Mouse (Mus musculus) CH12.LX (cell line): ENCODE measurements around the gene Cbfa2t2. TPM values are rescaled to one million over a fixed set of nuclear protein-coding genes. Genes with fewer than 3 reads are reported as not detected.

ENCODE experiments used
- DNase-seq: peaks from one replicate; pipeline ENCODE4 v3.0.0-alpha.2; 2013; ENCODE audit errors: extremely low read depth
- H3K27ac ChIP-seq: 2 replicates; pipeline ENCODE4 v1.5.1; 2012; ENCODE audit warnings: low read depth, mild to moderate bottlenecking, control low read depth, moderate library complexity; ENCODE audit not compliant: insufficient read depth
- H3K27me3 ChIP-seq: replicated peaks from 2 replicates; pipeline ENCODE3; 2012; ENCODE audit warnings: inconsistent platforms
- H3K36me3 ChIP-seq, 2 experiments: replicated peaks in 1 of 2; 2 replicates each; pipeline versions ENCODE3 to v1.6.1; 2012; ENCODE audit warnings: inconsistent platforms in 1 of 2, low read length in 1 of 2, mild to moderate bottlenecking in 1 of 2, mixed read lengths in 1 of 2, moderate library complexity in 1 of 2; ENCODE audit not compliant: control insufficient read depth in 1 of 2, insufficient read depth in 1 of 2
- H3K4me1 ChIP-seq, 2 experiments: 2 replicates each; pipeline ENCODE4 v1.6.1; 2012; ENCODE audit warnings: inconsistent platforms in 1 of 2, moderate library complexity in 1 of 2; ENCODE audit not compliant: insufficient read depth in 2 of 2, control insufficient read depth in 1 of 2
- H3K4me2 ChIP-seq: 2 replicates; pipeline ENCODE4 v1.6.1; 2012; ENCODE audit warnings: low read depth, mild to moderate bottlenecking, control low read depth; ENCODE audit not compliant: poor library complexity, insufficient read depth, severe bottlenecking
- H3K4me3 ChIP-seq, 3 experiments: fragments of 150-350 bp in 1 of 3; sonication (generic) in 1 of 3; replicated peaks in 1 of 3; 2 replicates each; pipeline versions ENCODE3 to v1.5.1; 2011 to 2012; ENCODE audit warnings: low read depth in 2 of 3, low read length in 2 of 3, mild to moderate bottlenecking in 2 of 3, moderate library complexity in 2 of 3, control low read depth in 1 of 3, improper control_type of control experiment in 1 of 3, inconsistent platforms in 1 of 3, mixed read lengths in 1 of 3; ENCODE audit not compliant: poor library complexity in 1 of 3
- H3K79me2 ChIP-seq: replicated peaks from 2 replicates; pipeline ENCODE4 v1.6.1; 2012; ENCODE audit warnings: mild to moderate bottlenecking, moderate library complexity; ENCODE audit not compliant: control insufficient read depth, poor library complexity, insufficient read depth, severe bottlenecking; ENCODE audit errors: extremely low read depth
- H3K9ac ChIP-seq: 2 replicates; pipeline ENCODE4 v1.6.1; 2012; ENCODE audit warnings: low read depth, mild to moderate bottlenecking, control low read depth, moderate library complexity; ENCODE audit not compliant: insufficient read depth
- H3K9me3 ChIP-seq: replicated peaks from 2 replicates; pipeline ENCODE3; 2012; ENCODE audit warnings: low read length, inconsistent platforms, mixed read lengths
- BHLHE40 ChIP-seq: IDR thresholded peaks from 2 replicates; pipeline ENCODE4 v1.6.1; 2011; ENCODE audit warnings: mild to moderate bottlenecking, low read depth, low read length, improper control_type of control experiment
- CHD2 ChIP-seq: IDR thresholded peaks from 2 replicates; pipeline ENCODE4 v1.6.1; 2011; ENCODE audit warnings: low read length, improper control_type of control experiment
- E2F4 ChIP-seq: IDR thresholded peaks from 2 replicates; pipeline ENCODE4 v1.6.1; 2011; ENCODE audit warnings: low read depth, low read length, improper control_type of control experiment; ENCODE audit not compliant: insufficient replicate concordance
- ELF1 ChIP-seq: IDR thresholded peaks from 2 replicates; pipeline ENCODE4 v1.6.1; 2014; ENCODE audit warnings: low read depth, mild to moderate bottlenecking, inconsistent platforms, low read length, improper control_type of control experiment
- EP300 ChIP-seq: IDR thresholded peaks from 2 replicates; pipeline ENCODE4 v1.6.1; 2011; ENCODE audit warnings: low read length, improper control_type of control experiment
- HCFC1 ChIP-seq: IDR thresholded peaks from 2 replicates; pipeline ENCODE4 v1.6.1; 2012; ENCODE audit warnings: low read depth, mild to moderate bottlenecking, inconsistent platforms, low read length, improper control_type of control experiment
- IRF4 ChIP-seq: IDR thresholded peaks from 2 replicates; pipeline ENCODE4 v1.6.1; 2014; ENCODE audit warnings: low read depth, mild to moderate bottlenecking, inconsistent platforms, low read length, improper control_type of control experiment
- JUN ChIP-seq: IDR thresholded peaks from 2 replicates; pipeline ENCODE4 v1.6.1; 2011; ENCODE audit warnings: low read depth, mild to moderate bottlenecking, low read length, improper control_type of control experiment, moderate library complexity; ENCODE audit not compliant: insufficient read depth
- JUND ChIP-seq: conservative IDR thresholded peaks from 2 replicates; pipeline ENCODE4 v1.6.1; 2011; ENCODE audit warnings: low read depth, low read length, improper control_type of control experiment
- KAT2A ChIP-seq: IDR thresholded peaks from 2 replicates; pipeline ENCODE4 v1.6.1; 2012; ENCODE audit warnings: low read length, improper control_type of control experiment, inconsistent platforms; ENCODE audit not compliant: insufficient replicate concordance
- MAX ChIP-seq: IDR thresholded peaks from 2 replicates; pipeline ENCODE4 v1.6.1; 2011; ENCODE audit warnings: low read length, improper control_type of control experiment
- MAZ ChIP-seq: IDR thresholded peaks from 2 replicates; pipeline ENCODE4 v1.6.1; 2012; ENCODE audit warnings: low read depth, mild to moderate bottlenecking, inconsistent platforms, low read length, improper control_type of control experiment, moderate library complexity
- MXI1 ChIP-seq: IDR thresholded peaks from 2 replicates; pipeline ENCODE4 v1.6.1; 2011; ENCODE audit warnings: mild to moderate bottlenecking, low read depth, low read length, improper control_type of control experiment
- NELFE ChIP-seq: IDR thresholded peaks from 2 replicates; pipeline ENCODE4 v1.6.1; 2011; ENCODE audit warnings: low read depth, low read length, improper control_type of control experiment
- NRF1 ChIP-seq: IDR thresholded peaks from 2 replicates; pipeline ENCODE4 v1.6.1; 2014; ENCODE audit warnings: low read depth, mild to moderate bottlenecking, inconsistent platforms, low read length, improper control_type of control experiment, moderate library complexity
- POLR2A ChIP-seq: IDR thresholded peaks from 2 replicates; pipeline ENCODE4 v1.6.1; 2011; ENCODE audit warnings: low read depth, mild to moderate bottlenecking, improper control_type of control experiment, low read length
- POLR2AphosphoS2 ChIP-seq: IDR thresholded peaks from 2 replicates; pipeline ENCODE4 v1.6.1; 2011; ENCODE audit warnings: low read depth, low read length, improper control_type of control experiment
- RAD21 ChIP-seq: IDR thresholded peaks from 2 replicates; pipeline ENCODE4 v1.6.1; 2011; ENCODE audit warnings: low read depth, mild to moderate bottlenecking, low read length, improper control_type of control experiment, moderate library complexity
- RCOR1 ChIP-seq: conservative IDR thresholded peaks from 2 replicates; pipeline ENCODE4 v1.6.1; 2012; ENCODE audit warnings: low read depth, mild to moderate bottlenecking, inconsistent platforms, low read length, improper control_type of control experiment
- SIN3A ChIP-seq: IDR thresholded peaks from 2 replicates; pipeline ENCODE4 v1.6.1; 2012; ENCODE audit warnings: low read length, improper control_type of control experiment, inconsistent platforms
- SMC3 ChIP-seq: IDR thresholded peaks from 2 replicates; pipeline ENCODE4 v1.6.1; 2011; ENCODE audit warnings: low read depth, low read length, improper control_type of control experiment
- USF1 ChIP-seq: IDR thresholded peaks from 2 replicates; pipeline ENCODE4 v1.6.1; 2014; ENCODE audit warnings: low read depth, mild to moderate bottlenecking, inconsistent platforms, low read length, improper control_type of control experiment
- ZC3H11A ChIP-seq: IDR thresholded peaks from 2 replicates; pipeline ENCODE4 v1.6.1; 2012; ENCODE audit warnings: low read depth, mild to moderate bottlenecking, inconsistent platforms, low read length, improper control_type of control experiment
- ZKSCAN1 ChIP-seq: IDR thresholded peaks from 2 replicates; pipeline ENCODE4 v1.6.1; 2012; ENCODE audit warnings: low read depth, inconsistent platforms, low read length, improper control_type of control experiment, borderline replicate concordance
- ZMIZ1 ChIP-seq: IDR thresholded peaks from 2 replicates; pipeline ENCODE4 v1.6.1; 2012; ENCODE audit warnings: low read depth, mild to moderate bottlenecking, inconsistent platforms, low read length, improper control_type of control experiment
- ZNF384 ChIP-seq: IDR thresholded peaks from 2 replicates; pipeline ENCODE4 v1.6.1; 2012; ENCODE audit warnings: low read depth, low read length, improper control_type of control experiment, inconsistent platforms
- dilution Hi-C: fragments of 300-500 bp; cut with MboI; formaldehyde crosslinking; loops from 2 replicates; pipeline ENCODE4 v1.14.3; 2020; ENCODE audit warnings: low sequenced_read_pairs; ENCODE audit not compliant: extremely low pct_unique_long_range_greater_than_20kb, extremely low pct_ligation_motif_present
- in situ Hi-C: fragments of 300-500 bp; cut with MboI; formaldehyde crosslinking; loops from 3 replicates; pipeline ENCODE4 v1.14.3; 2019; ENCODE audit warnings: low sequenced_read_pairs, low pct_ligation_motif_present, low pct_unique_long_range_greater_than_20kb, mixed read lengths
- polyA plus RNA-seq: library from polyadenylated mRNA; unstranded; fragments of >175 nt; gene quantifications from 2 replicates; pipeline ENCODE4 v1.2.1, GENCODE M21; 2012; ENCODE audit warnings: low read depth; ENCODE audit not compliant: insufficient read length
- total RNA-seq, 2 experiments: library from RNA; depleted of rRNA; stranded (reverse); fragments of 300-350 nt in 1 of 2; fragments of >200 nt in 1 of 2; gene quantifications; 2 replicates each; pipeline ENCODE4 v1.2.3; 2012 to 2014

Cbfa2t2 gene
- total and polyA plus RNA-seq, 3 experiments: 6.0 to 12.6 (median 7.0) TPM

DNA sequence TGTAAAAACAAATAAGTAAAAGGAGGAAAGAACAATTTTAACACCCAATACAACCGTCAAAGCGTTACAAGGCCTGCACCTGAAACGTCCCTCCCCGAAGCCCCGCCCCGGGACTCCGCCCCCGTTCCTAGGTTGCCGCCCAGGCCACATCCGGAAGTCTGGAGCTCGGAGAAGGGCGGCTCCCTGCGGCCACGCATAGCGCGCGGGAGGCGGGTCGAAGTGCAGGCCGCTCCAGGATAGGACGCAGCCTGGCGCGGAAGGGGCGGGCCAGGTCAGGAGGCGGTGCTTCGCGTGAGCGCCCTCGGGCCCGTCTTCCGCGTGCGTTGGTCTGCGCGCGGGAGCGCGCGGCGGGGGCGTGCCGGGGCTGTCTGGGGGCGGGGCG, 214 bp upstream of the Cbfa2t2 start:
- in situ Hi-C loops: no loop called here

DNA sequence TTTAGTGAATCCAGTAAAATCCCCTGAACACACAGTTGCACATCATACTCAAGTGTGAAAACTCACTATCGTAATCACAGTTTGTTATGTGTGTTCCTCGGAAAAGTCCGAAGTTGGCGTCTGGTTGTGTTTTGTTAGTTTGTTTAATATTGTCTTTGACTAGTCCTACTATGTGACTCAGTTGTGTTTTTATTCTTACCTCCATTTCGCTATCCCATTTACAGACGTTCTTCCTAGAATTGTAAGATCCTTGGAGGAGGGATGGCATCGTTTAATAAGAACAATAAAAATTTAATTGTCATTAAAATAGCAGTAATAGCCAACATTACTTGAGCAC, 878 bp downstream of the Cbfa2t2 start:
- Histone ChIP-seq H3K79me2 (peaks cover 23% of the 10 kb centered on the region), H3K4me2 (peak overlapping the region; percentile 48), H3K27me3 (no peaks in the 10 kb centered on the region), H3K9ac (peak overlapping the region; percentile 94), H3K27ac (no peak overlapping the region), H3K9me3 (no peaks in the 10 kb centered on the region), H3K4me3 (peak overlapping the region; percentile 74 to 94 (median 89)), H3K36me3 (peaks cover 0 to 3% of the 10 kb centered on the region in 2 experiments), H3K4me1 (peaks cover 5 to 35% of the 10 kb centered on the region in 2 experiments; a peak in 3 of 4 replicates)
- dilution Hi-C loops: no loop called here
- DNase-seq: no peak
- in situ Hi-C loops: no loop called here
- TF ChIP-seq ZKSCAN1: peak; percentile 58
- no peak for TF ChIP-seq ZNF384
- TF ChIP-seq ZC3H11A: no peak

More for the DNA sequence above, 214 bp upstream of the Cbfa2t2 start:
- H3K4me2 ChIP-seq: peak overlapping the region; percentile 48
- peaks cover 23% of the 10 kb centered on the region for H3K79me2 ChIP-seq
- H3K27me3 ChIP-seq: no peaks in the 10 kb centered on the region
- dilution Hi-C loops: no loop called here
- H3K4me3 ChIP-seq: peak overlapping the region in 2 of 3 experiments; percentile 43 to 59
- no peaks in the 10 kb centered on the region for H3K9me3 ChIP-seq
- peak; percentile 96 for DNase-seq
- H3K36me3 ChIP-seq: peaks cover 0 to 1% of the 10 kb centered on the region in 2 experiments
- H3K9ac ChIP-seq: no peak overlapping the region
- TF ChIP-seq NRF1: peak; percentile 59
- peak; percentile 96 for TF ChIP-seq ELF1
- no peak for TF ChIP-seq JUND
- no peak for TF ChIP-seq ZC3H11A
- TF ChIP-seq ZNF384: no peak
- peak; percentile 60 for TF ChIP-seq HCFC1
- TF ChIP-seq MAX: no peak
- no peak for TF ChIP-seq SMC3
- no peak for TF ChIP-seq KAT2A
- peak; percentile 54; the same call in 1 of the 2 replicates for TF ChIP-seq NELFE
- no peak for TF ChIP-seq CHD2
- TF ChIP-seq RAD21: no peak
- no peak for TF ChIP-seq SIN3A
- TF ChIP-seq POLR2A: peak; percentile 71
- no peak for TF ChIP-seq POLR2AphosphoS2
- TF ChIP-seq BHLHE40: no peak
- TF ChIP-seq RCOR1: no peak
- TF ChIP-seq E2F4: 0 out of 2 replicates have a peak, but pooled peaks have one; percentile 39
- no peak for TF ChIP-seq JUN
- no peak for TF ChIP-seq EP300
- no peak for TF ChIP-seq MXI1
- no peak for TF ChIP-seq ZKSCAN1
- no peak for TF ChIP-seq USF1
- no peak for TF ChIP-seq MAZ
- no peak for TF ChIP-seq IRF4
- no peak for TF ChIP-seq ZMIZ1
- TF ChIP-seq, all 38 proteins: peak for 6
- Histone ChIP-seq H3K4me1 (peaks cover 5 to 35% of the 10 kb centered on the region in 2 experiments; a peak in 3 of 4 replicates), H3K27ac (no peak overlapping the region)
